Mouse (Mus musculus) gastrocnemius, postnatal 36 days (tissue): Measurements from ENCODE around the gene Asb16. TPM values are rescaled to one million over a fixed set of nuclear protein-coding genes. Genes with fewer than 3 reads are reported as not detected.

Source experiments
- DNase-seq, 2 experiments: peaks; one replicate each; pipeline ENCODE4 v3.0.0; 2022
- intact Hi-C: fragments of 180-260 bp; cut with DNase I; formaldehyde crosslinking; loops from one replicate; pipeline ENCODE4 v1.15.1; 2025
- total RNA-seq, 2 experiments: library from RNA; stranded (reverse); gene quantifications; 2 replicates each; pipeline ENCODE4 v1.2.3; 2021

Gene Asb16
- total RNA-seq, 2 experiments from 2014 or later: 76.7 to 88.7 TPM

DNA sequence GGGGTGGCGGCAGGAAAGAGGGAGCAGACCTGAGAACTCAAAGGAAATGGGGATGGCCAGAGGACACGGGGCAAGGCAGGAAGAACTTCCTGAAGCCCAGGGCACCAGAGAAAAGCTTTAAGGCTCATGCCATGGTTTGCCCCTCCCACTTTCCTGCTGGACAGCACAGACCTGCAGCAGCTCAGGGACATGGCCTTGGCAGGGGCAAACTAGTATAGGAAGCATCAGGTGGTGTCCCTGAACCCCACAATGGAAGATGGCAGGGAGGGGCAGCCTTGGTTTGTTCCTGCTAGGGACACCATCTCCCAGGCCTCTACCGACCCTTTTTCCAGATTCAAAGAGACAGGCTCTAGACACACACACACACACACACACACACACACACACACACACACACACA lies 36.8 kb downstream of the Asb16 start:
- intact Hi-C loops: no loop called here
- DNase-seq: no peak

DNA sequence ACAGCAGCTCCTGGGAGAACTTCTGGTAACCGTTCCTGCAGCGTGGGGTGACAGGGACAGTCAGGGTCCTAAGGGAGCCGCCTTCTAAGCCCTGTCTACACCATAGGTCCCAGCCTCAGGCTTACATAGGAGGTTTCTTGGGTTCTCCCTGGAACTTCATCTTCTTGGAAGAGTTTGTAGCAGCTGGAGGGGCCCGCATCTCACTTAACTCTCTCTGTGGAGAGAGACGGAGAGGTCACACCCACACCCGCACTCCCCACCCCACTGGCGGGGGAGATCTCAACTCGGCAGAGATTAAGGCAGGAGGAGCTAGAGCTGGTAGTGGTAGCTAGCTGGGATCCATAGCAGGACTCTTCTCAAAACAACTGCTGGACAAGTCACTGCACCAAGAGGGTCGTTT lies 39.6 kb downstream of the Asb16 start:
- intact Hi-C loops: loop anchor here (1.0 kb wide), 1 partner anchor 122 kb away; the partner anchor contains the start of gene Grn

GRCm38 (mm10) chr11:102308979-102309378 lies 40.4 kb downstream of the Asb16 start:
- intact Hi-C loops: loop anchor here (1.0 kb wide), 1 partner anchor 121 kb away; the partner anchor contains the start of gene Grn

More for the DNA sequence above, 39.6 kb downstream of the Asb16 start:
- no peak for DNase-seq

DNA sequence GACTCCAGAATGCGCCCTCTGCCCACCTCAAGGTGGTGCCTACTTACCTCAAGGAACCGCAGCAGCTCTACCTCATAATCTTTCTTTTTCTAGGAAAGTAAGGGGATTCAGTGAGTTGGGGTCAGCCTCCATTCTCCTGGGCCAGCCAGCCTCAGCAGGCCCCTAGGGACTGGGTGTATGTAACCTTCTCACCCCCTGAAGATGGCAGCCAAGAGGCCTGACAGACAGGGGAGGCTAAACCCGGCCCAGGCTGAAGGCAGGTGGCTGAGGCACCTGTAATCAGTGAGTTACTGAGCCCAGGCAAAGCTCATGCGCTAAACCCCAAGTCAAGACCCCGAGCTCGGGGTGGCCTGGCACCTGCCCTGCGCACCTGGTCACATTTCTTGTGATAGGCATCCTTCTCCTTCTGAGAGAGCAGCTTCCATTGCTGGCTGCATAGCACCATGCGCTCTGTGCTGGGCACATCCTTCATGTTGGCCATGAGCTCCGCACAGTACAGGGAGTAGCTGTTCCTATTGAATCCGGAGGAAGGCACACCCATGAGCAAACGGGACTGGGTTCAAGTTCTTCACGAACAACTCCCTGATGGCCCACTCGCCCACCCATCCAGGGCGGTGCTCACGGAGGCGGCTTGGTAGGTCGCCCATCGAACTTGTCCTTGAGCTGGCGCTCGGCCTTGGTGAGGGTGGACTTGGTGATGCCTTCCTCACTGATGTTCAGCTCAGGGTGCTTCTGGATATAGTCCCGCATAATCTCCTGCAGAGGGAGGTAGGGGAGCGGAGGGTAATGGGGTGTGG lies 41.5 kb downstream of the Asb16 start:
- intact Hi-C loops: no loop called here
- DNase-seq: no peak

More at GRCm38 (mm10) chr11:102308979-102309378, 40.4 kb downstream of the Asb16 start:
- peak; percentile 95 for DNase-seq

DNA sequence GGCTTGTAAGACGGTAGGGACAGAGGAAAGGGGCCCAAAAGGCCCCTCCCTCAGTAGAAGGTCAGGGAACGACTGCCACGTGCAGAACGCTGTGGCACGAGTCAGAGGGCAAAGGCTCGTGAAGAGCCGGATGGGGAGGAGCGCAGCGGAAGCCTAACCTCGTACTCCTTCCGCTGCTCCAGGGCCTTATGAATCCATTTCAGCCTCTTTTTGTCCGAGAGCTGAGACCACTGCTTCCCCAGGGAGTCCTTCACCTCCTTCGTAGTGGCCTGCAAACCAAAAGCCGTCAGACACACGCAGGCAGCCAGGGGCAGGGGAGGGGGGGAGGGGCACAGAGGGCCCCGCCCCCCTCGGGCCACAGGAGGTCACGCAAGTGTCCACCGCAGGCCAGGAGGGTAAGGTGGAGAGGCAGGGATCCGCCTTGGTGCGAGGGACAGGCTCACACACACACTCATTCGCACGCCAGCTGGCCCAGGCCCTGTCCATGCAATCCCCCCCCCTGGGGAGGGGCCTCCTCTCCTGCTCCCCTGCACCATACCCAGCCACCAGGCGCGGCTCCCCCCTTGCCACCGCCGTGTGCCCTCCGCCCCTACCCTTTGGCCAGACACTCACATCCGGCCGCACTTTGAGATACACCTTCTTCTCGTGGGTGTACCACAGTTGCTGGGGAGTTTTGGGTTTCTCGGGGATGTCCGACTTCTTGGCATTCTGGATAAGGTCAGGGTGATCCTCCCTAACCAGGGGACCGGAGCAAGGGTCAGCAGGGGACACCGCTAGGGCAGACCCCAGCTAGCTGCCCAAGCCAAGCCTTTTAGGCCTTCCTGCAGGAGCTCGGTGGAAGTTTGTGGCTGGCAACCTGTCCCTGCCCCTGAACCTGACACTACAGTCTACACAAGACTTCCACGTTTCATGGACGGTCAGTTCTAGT lies 42.5 kb downstream of the Asb16 start:
- DNase-seq: no peak
- intact Hi-C loops: no loop called here

GRCm38 (mm10) chr11:102311966-102312365 lies 43.4 kb downstream of the Asb16 start:
- DNase-seq: no peak

DNA sequence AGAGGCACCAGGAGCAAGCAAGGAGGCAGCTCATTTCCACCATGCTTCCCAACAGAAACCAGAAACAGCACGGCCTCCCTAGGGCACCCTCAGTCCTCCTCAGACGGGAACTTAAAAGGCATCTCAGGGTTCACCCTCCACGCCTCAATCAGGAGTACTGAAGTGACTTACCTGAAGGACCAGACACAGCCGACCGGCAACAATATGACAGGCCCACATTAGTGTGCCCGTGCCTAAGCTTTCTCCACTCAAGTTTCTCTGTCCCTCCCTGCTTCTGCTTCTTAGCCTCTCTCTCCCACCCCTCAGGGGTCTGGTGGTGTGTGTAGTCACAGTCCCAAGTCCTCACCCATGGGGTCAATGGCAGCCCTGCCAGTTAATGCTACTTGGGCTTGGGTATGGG lies 44.0 kb downstream of the Asb16 start:
- intact Hi-C loops: no loop called here
- no peak for DNase-seq

More at GRCm38 (mm10) chr11:102311966-102312365, 43.4 kb downstream of the Asb16 start:
- intact Hi-C loops: no loop called here

- no peak for DNase-seq
- intact Hi-C loops: no loop called here
These were observed 45.8 kb downstream of the Asb16 start for GRCm38 (mm10) chr11:102314321-102314720.

DNA sequence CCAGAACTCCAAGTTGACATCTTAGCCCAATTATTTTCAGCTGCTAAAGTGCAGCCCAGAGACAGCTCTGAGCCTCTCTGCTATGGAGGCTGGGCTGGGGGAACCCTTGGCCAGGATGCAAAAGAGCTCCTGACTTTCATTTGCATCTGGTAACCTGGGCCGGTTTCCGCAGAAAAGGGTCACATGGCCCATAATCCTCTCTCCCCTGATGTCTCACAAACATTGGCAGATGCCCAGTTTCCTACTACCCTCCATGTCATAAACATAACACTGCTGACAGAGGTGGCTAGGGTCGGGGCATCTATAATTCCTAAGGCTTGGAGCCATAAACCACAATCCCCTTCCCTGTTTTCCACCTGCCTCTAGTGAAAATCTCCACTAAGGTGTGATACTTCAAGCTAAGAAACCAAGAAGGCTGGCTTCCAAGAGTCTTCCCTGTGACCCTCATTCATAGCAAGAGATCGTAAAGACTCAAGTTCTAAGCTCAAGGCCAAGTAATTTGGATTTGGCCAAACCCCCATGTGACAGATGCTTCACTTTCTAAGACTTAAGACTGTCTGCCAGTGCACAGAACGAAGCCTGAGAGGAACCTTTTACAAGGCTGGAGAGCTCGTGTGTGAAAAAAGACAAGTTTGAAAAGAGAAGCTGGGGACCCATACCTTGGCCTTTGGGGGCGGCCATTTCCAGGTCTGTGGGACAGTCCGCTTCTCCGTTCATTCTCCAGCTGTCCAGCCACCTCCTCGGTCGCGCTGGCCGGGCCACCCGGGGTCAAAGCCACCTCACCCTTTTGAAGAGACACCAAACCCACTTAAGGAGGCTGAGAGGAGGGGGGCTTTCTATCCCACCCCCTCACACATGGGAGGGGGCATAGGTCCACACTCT lies 47.4 kb downstream of the Asb16 start:
- intact Hi-C loops: no loop called here
- no peak for DNase-seq

GRCm38 (mm10) chr11:102316572-102317297 lies 48.2 kb downstream of the Asb16 start:
- peak; percentile 84 to 85 for DNase-seq
- intact Hi-C loops: no loop called here

DNA sequence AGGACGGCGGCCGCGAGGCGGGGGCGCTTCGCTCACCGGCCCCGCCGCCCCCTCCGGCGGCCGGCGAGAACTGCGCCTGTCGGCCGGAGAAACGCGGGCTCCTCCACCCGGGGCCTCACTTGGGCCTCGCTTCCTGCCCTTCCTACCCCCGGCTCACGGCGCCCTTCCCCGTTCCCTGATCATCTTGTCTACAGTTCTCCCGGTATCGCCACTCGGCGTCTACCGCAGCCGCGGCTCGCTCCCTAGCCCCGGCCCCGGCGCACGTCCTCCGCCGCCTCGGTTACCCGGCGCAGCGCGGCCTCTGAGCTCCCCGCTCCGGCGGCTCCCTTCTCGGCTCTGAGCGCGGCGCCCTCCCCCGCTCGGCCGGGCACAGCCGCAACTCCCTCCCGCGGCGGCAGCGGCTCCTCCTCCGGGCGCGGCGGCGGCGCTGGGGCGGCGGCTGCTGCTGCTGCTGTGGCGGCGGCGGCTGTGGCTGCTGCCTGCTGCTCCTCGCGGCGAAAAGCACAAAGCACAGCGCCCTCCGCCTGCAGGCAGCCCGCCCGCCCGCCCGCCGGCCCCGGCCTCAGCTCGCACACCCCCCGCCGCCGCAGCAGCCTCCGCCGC lies 48.9 kb downstream of the Asb16 start:
- intact Hi-C loops: no loop called here
- peak in 1 of 2 experiments; percentile 60 for DNase-seq

DNA sequence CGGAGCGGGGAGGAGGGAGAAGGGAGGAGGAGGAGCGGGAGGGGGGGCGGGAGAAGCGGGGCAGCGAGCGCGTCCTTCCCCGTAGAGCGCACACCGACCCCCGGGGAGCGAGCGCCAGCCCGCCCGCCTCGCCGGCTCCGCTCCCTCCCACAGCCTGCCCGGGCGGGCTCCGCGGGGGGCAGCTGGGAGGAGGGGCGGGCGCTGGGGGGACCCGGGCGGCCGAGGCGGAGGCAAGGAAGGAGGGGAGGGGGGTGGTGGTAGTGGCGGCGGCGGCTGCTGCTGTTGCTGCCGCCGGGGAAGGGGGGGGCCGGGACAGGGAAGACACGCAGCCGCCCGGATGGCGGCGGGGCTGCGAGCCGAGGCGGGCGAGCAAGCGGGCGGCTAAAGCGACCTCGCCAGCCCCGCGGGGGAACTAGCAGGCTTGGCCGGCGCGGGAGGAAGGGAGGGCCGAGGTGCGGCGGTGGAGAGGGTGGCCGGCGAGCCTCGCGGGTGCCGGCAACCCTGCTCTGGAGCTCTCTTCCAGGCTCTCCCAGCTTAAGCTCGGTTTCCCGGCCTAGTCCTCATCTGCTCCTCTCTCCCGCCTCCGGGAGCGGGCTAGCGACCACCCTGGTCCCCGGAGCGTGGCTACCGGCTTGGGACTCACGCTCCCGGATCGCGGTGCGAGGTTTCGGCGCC lies 49.5 kb downstream of the Asb16 start:
- intact Hi-C loops: no loop called here

GRCm38 (mm10) chr11:102318576-102319409 lies 50.2 kb downstream of the Asb16 start:
- intact Hi-C loops: loop anchor here (1.0 kb wide), 1 partner anchor 89 kb away; the partner anchor contains the start of gene Slc25a39
- DNase-seq: peak; percentile 43 to 72

More for the DNA sequence above, 49.5 kb downstream of the Asb16 start:
- DNase-seq: peak; percentile 69 to 73

DNA sequence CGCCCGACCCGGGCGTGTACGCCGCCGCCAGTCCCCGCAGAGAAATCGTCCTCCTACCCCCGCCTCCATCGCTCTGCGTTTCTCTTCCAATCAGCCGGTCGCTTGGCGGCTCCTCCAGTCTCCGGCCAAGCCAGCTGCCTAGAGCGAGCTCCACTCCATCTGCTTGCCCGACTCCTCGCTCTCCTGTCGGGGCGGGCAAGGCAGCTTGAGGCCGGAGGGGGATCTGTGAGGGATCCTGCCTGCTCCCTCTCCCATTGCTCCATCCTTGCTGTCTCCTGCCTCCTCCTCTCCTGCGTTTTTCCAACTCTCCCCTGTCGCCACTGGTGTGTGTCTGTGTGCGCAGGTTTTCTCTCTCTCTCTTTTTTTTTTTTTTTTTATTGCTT lies 50.9 kb downstream of the Asb16 start, which contains the start of gene Ubtf:
TSS of gene Ubtf (minus strand) at position 333 of the 383 bp plus-strand sequence.
- intact Hi-C loops: loop anchor here (1.0 kb wide), 1 partner anchor 88 kb away; the partner anchor contains the start of gene Slc25a39
- DNase-seq: peak; percentile 78 to 81

DNA sequence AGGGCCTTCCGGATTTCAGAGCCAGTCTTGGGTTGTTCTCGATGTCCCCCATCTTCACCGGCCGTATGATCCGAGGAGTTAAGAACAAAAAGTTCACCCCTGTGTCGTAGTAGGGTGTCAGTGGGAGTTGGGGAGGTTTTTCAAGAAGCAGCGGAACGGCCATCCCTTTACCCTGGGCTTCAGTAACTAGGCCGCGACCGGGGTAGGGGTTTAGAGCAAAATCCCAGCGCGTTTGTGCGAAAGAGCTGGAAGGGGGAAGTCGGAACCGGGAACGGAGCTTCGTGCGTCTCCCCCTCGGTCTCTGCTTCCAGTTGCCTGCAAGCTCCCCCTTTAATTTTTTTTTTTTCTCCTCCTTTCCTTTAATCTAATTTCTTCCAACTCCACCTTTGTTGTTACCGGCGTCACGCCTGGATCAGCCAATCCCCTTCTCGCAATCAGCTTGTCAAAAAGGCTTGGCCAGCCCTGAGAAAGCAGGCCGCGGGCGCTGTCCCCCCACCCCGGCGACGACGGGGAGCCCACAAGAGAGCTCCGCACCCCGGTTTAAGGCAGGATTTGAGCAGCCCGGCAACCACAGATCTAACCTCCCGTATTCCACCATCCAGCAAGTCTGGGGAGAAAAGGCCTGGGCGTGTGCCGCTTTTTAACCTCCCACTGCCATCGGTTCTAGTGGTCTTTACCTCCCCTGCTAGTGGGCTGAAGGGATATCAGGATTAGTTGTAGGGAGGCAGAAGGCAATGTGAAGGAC lies 51.6 kb downstream of the Asb16 start:
- peak; percentile 77 to 79 for DNase-seq
- intact Hi-C loops: loop anchor here (1.0 kb wide), 1 partner anchor 87 kb away; the partner anchor contains the start of gene Slc25a39

DNA sequence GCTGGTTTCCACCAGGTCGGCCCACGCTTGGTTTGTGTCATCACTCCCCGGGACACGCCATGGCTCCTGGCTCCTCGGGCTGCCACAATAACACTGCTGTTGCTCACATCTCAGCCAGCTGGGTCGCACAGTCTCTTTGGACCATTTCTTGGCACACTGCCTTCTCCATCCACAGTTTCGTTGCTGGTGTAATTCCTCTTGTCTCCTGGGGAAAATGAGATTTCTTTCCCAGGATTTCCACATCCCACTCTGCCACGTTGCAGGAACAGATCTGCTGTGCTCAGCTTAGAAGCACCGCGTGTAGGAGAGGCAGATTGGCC lies 52.1 kb downstream of the Asb16 start:
- intact Hi-C loops: no loop called here
- peak; percentile 71 to 73 for DNase-seq

GRCm38 (mm10) chr11:102321931-102322330 lies 53.4 kb downstream of the Asb16 start:
- intact Hi-C loops: no loop called here
- DNase-seq: no peak
